Mouse (Mus musculus) midbrain, embryonic 16.5 days (tissue): ENCODE measurements around the gene H1fnt. TPM values are rescaled to one million over a fixed set of nuclear protein-coding genes. Genes with fewer than 3 reads are reported as not detected.

Experiments used
- ATAC-seq: fragments of 200-750 bp; cut with Nextera tagmentation; 2 replicates; pipeline ENCODE4 v1.8.0; 2017; ENCODE audit warnings: moderate TSS enrichment
- H3K27ac ChIP-seq: fragments of 300-500 bp; sonication (generic); 2 replicates; pipeline ENCODE4 v1.5.1; 2014; ENCODE audit warnings: mild to moderate bottlenecking, low read length, mixed read lengths
- H3K27me3 ChIP-seq: fragments of 300-500 bp; sonication (generic); 2 replicates; pipeline ENCODE4 v1.6.1; 2014; ENCODE audit warnings: low read depth, low read length, mixed read lengths; ENCODE audit not compliant: control insufficient read depth, insufficient read depth
- H3K36me3 ChIP-seq: fragments of 300-500 bp; sonication (generic); 2 replicates; pipeline ENCODE4 v1.6.1; 2014; ENCODE audit warnings: mild to moderate bottlenecking, low read length, moderate library complexity, mixed read lengths; ENCODE audit not compliant: control insufficient read depth, insufficient read depth
- H3K4me1 ChIP-seq: fragments of 300-500 bp; sonication (generic); 2 replicates; pipeline ENCODE4 v1.6.1; 2014; ENCODE audit warnings: mild to moderate bottlenecking, low read length, mixed read lengths; ENCODE audit not compliant: control insufficient read depth, insufficient read depth
- H3K4me2 ChIP-seq: fragments of 300-500 bp; sonication (generic); 2 replicates; pipeline ENCODE4 v1.6.1; 2014; ENCODE audit warnings: mild to moderate bottlenecking, low read length, mixed read lengths
- H3K4me3 ChIP-seq: fragments of 300-500 bp; sonication (generic); 2 replicates; pipeline ENCODE4 v1.5.1; 2014; ENCODE audit warnings: low read depth, mild to moderate bottlenecking, low read length, moderate library complexity, mixed read lengths
- H3K9ac ChIP-seq: fragments of 300-500 bp; sonication (generic); 2 replicates; pipeline ENCODE4 v1.6.1; 2014; ENCODE audit warnings: low read depth, low read length, mixed read lengths
- H3K9me3 ChIP-seq: fragments of 300-500 bp; sonication (generic); replicated peaks from 2 replicates; pipeline ENCODE4 v1.6.1; 2014; ENCODE audit warnings: mild to moderate bottlenecking, low read length, mixed read lengths; ENCODE audit not compliant: control insufficient read depth, poor library complexity, severe bottlenecking
- WGBS: fragments of 180-500 bp; shearing (Covaris S2); extraction: QIAGEN DNeasy Blood & Tissue Kit; methylation state at CpG from one replicate; pipeline ENCODE4 v1.1.7; 2014; 5-methylcytosine and 5-hydroxymethylcytosine counted together
- polyA plus RNA-seq: library from polyadenylated mRNA; unstranded; fragments of >200 nt; fragmentation: Nextera tagmentation; extraction: Ambion mirVana; gene quantifications from 2 replicates; pipeline ENCODE4 v1.2.1, GENCODE M21; 2015

The H1fnt gene
- polyA plus RNA-seq, 1 experiment from 2014 or later: not detected

GRCm38 (mm10) chr15:98226096-98226495 is 31.0 kb downstream of the H1fnt start:
- Histone ChIP-seq H3K27me3 (no peaks in the 10 kb centered on the region), H3K9me3 (no peaks in the 10 kb centered on the region), H3K4me3 (no peak overlapping the region), H3K27ac (no peak overlapping the region), H3K36me3 (no peaks in the 10 kb centered on the region), H3K4me1 (no peaks in the 10 kb centered on the region), H3K9ac (no peak overlapping the region), H3K4me2 (no peak overlapping the region)
- 65% methylated on average over 7 of the region's 7 CpGs for WGBS
- ATAC-seq: no peak

- no peaks in the 10 kb centered on the region for H3K36me3 ChIP-seq
- 41% methylated on average over 16 of the region's 16 CpGs for WGBS
- no peak overlapping the region for H3K27ac ChIP-seq
- no peak overlapping the region for H3K4me2 ChIP-seq
- H3K27me3 ChIP-seq: no peaks in the 10 kb centered on the region
- no peak overlapping the region for H3K4me3 ChIP-seq
- no peak for ATAC-seq
- H3K9me3 ChIP-seq: no peaks in the 10 kb centered on the region
- H3K4me1 ChIP-seq: no peaks in the 10 kb centered on the region
- H3K9ac ChIP-seq: no peak overlapping the region
Measured at GRCm38 (mm10) chr15:98225610-98226009, 31.5 kb downstream of the H1fnt start.

GRCm38 (mm10) chr15:98222377-98222776 is 34.7 kb downstream of the H1fnt start:
- ATAC-seq: no peak
- no peaks in the 10 kb centered on the region for H3K9me3 ChIP-seq
- no peak overlapping the region for H3K4me3 ChIP-seq

GRCm38 (mm10) chr15:98220877-98221276 is 36.2 kb downstream of the H1fnt start, which contains the start of the genes Gm44579 and Olfr287:
Gm44579 (minus strand) TSS chr15:98220977.
Olfr287 (minus strand) TSS chr15:98221056.
- no peaks in the 10 kb centered on the region for H3K4me1 ChIP-seq
- H3K4me2 ChIP-seq: no peak within 1 kb of the TSS
- H3K9ac ChIP-seq: no peak within 1 kb of the TSS
- H3K27me3 ChIP-seq: no peaks in the 10 kb centered on the region
- no peak within 1 kb of the TSS for H3K27ac ChIP-seq
- 67% methylated on average over 4 of the region's 4 CpGs for WGBS
- no peak for ATAC-seq
- H3K4me3 ChIP-seq: no peak within 1 kb of the TSS
- no peaks in the 10 kb centered on the region for H3K36me3 ChIP-seq
- H3K9me3 ChIP-seq: no peaks in the 10 kb centered on the region

More at GRCm38 (mm10) chr15:98222377-98222776, 34.7 kb downstream of the H1fnt start:
- Histone ChIP-seq H3K4me1 (no peaks in the 10 kb centered on the region), H3K27me3 (no peaks in the 10 kb centered on the region), H3K4me2 (no peak overlapping the region), H3K36me3 (no peaks in the 10 kb centered on the region), H3K9ac (no peak overlapping the region), H3K27ac (no peak overlapping the region)

- WGBS: 70% methylated on average over 5 of the region's 5 CpGs
- H3K4me1 ChIP-seq: no peaks in the 10 kb centered on the region
- H3K27me3 ChIP-seq: no peaks in the 10 kb centered on the region
- H3K4me2 ChIP-seq: no peak overlapping the region
- no peak overlapping the region for H3K4me3 ChIP-seq
- no peaks in the 10 kb centered on the region for H3K36me3 ChIP-seq
- H3K9ac ChIP-seq: no peak overlapping the region
- no peak overlapping the region for H3K27ac ChIP-seq
- no peak for ATAC-seq
- no peaks in the 10 kb centered on the region for H3K9me3 ChIP-seq
Measured at GRCm38 (mm10) chr15:98214130-98214529, 43.0 kb downstream of the H1fnt start.

GRCm38 (mm10) chr15:98213336-98213870 is 43.7 kb downstream of the H1fnt start:
- Histone ChIP-seq H3K9me3 (no peaks in the 10 kb centered on the region), H3K4me2 (no peak overlapping the region), H3K9ac (no peak overlapping the region), H3K36me3 (no peaks in the 10 kb centered on the region), H3K4me3 (no peak overlapping the region), H3K4me1 (no peaks in the 10 kb centered on the region), H3K27ac (no peak overlapping the region), H3K27me3 (no peaks in the 10 kb centered on the region)
- 83% methylated on average over 5 of the region's 5 CpGs for WGBS
- ATAC-seq: no peak

- Histone ChIP-seq H3K36me3 (no peaks in the 10 kb centered on the region), H3K9ac (no peak overlapping the region), H3K27me3 (no peaks in the 10 kb centered on the region), H3K4me1 (no peaks in the 10 kb centered on the region), H3K4me3 (no peak overlapping the region), H3K9me3 (no peaks in the 10 kb centered on the region), H3K27ac (no peak overlapping the region), H3K4me2 (no peak overlapping the region)
- ATAC-seq: no peak
- 86% methylated on average over 7 of the region's 7 CpGs for WGBS
Measured at GRCm38 (mm10) chr15:98209676-98210075, 47.4 kb downstream of the H1fnt start.

Other genes starting within 250 kb of the H1fnt start
- 93.9 and 102 TPM in 2 replicates for gene Pfkm, start 164.7 kb downstream of the H1fnt start, polyA plus RNA-seq
- gene Senp1, start 163.5 kb downstream of the H1fnt start, polyA plus RNA-seq: 20.8 and 25.3 TPM in 2 replicates
- gene Asb8, start 91.7 kb downstream of the H1fnt start, polyA plus RNA-seq: 60.2 and 63.5 TPM in 2 replicates
- 118 and 146 TPM in 2 replicates for gene Ccdc184, start 90.1 kb downstream of the H1fnt start, polyA plus RNA-seq
- not detected in 2 replicates for gene Olfr288, start 61.8 kb downstream of the H1fnt start, polyA plus RNA-seq
- gene Gm44579, start 36.3 kb downstream of the H1fnt start, polyA plus RNA-seq: not detected in 2 replicates
- gene Olfr287, start 36.2 kb downstream of the H1fnt start, polyA plus RNA-seq: 0.16 and 0.20 TPM in 2 replicates
- gene Olfr286, start 22.8 kb downstream of the H1fnt start, polyA plus RNA-seq: not detected in 2 replicates
- gene Zfp641, start 38.9 kb upstream of the H1fnt start, polyA plus RNA-seq: 13.3 and 14.4 TPM in 2 replicates
- gene Olfr285, start 60.1 kb upstream of the H1fnt start, polyA plus RNA-seq: not detected in 2 replicates
- gene Olfr284, start 83.7 kb upstream of the H1fnt start, polyA plus RNA-seq: not detected in 2 replicates
- gene Olfr283, start 123.7 kb upstream of the H1fnt start, polyA plus RNA-seq: not detected in 2 replicates
- gene Olfr282, start 173.9 kb upstream of the H1fnt start, polyA plus RNA-seq: not detected in 2 replicates
- gene Olfr281, start 195.3 kb upstream of the H1fnt start, polyA plus RNA-seq: not detected in 2 replicates
- not detected in 2 replicates for gene OR5BS1P, start 212.6 kb upstream of the H1fnt start, polyA plus RNA-seq
- gene Lalba, start 225.4 kb upstream of the H1fnt start, polyA plus RNA-seq: not detected in 2 replicates
- not detected in 2 replicates for gene Olfr279, start 235.1 kb upstream of the H1fnt start, polyA plus RNA-seq